Mouse (Mus musculus) liver, adult 2 months (tissue): ENCODE measurements around the gene Pym1. TPM values are rescaled to one million over a fixed set of nuclear protein-coding genes. Genes with fewer than 3 reads are reported as not detected.

Source experiments
- DNase-seq: peaks from one replicate; pipeline ENCODE4 v3.0.0-alpha.2; 2011; ENCODE audit warnings: low read depth, low spot score; ENCODE audit errors: extremely low read depth
- H3K27ac ChIP-seq: fragments of 200-500 bp; replicated peaks from 2 replicates; pipeline ENCODE4 v1.5.1; 2012; ENCODE audit warnings: low read depth, mild to moderate bottlenecking, control low read depth, inconsistent platforms, low read length; ENCODE audit not compliant: insufficient read depth
- H3K27me3 ChIP-seq: fragments of 200-500 bp; 2 replicates; pipeline ENCODE4 v1.6.1; 2012; ENCODE audit warnings: mild to moderate bottlenecking, moderate library complexity, low read length, inconsistent platforms; ENCODE audit not compliant: control insufficient read depth, insufficient read depth
- H3K36me3 ChIP-seq: fragments of 200-500 bp; 2 replicates; pipeline ENCODE4 v1.6.1; 2012; ENCODE audit warnings: low read length, inconsistent platforms; ENCODE audit not compliant: control insufficient read depth, insufficient read depth
- H3K4me1 ChIP-seq: fragments of 200-500 bp; 2 replicates; pipeline ENCODE4 v1.6.1; 2011; ENCODE audit warnings: low read length; ENCODE audit not compliant: control insufficient read depth, insufficient read depth
- H3K4me3 ChIP-seq: fragments of 200-500 bp; 2 replicates; pipeline ENCODE4 v1.5.1; 2011; ENCODE audit warnings: low read depth, mild to moderate bottlenecking, control low read depth, low read length, moderate library complexity; ENCODE audit not compliant: insufficient read depth
- H3K79me2 ChIP-seq: fragments of 200-500 bp; 2 replicates; pipeline ENCODE4 v1.6.1; 2012; ENCODE audit warnings: inconsistent platforms, mild to moderate bottlenecking, low read length, moderate library complexity; ENCODE audit not compliant: control insufficient read depth, insufficient read depth
- H3K9ac ChIP-seq: fragments of 200-500 bp; 2 replicates; pipeline ENCODE4 v1.6.1; 2012; ENCODE audit warnings: low read depth, mild to moderate bottlenecking, control low read depth, inconsistent platforms, low read length
- CTCF ChIP-seq: fragments of 200-500 bp; IDR thresholded peaks from 2 replicates; pipeline ENCODE4 v1.5.1; 2011; ENCODE audit warnings: low read depth, low read length, control low read depth
- POLR2A ChIP-seq: fragments of 200-500 bp; IDR thresholded peaks from 2 replicates; pipeline ENCODE4 v1.6.1; 2011; ENCODE audit warnings: low read length, control low read depth; ENCODE audit not compliant: insufficient read depth; ENCODE audit errors: extremely low read depth
- WGBS: fragments of 180-500 bp; shearing (Covaris S2); methylation state at CpG from one replicate; pipeline ENCODE4 v1.1.7; 2018; 5-methylcytosine and 5-hydroxymethylcytosine counted together
- polyA plus RNA-seq: library from polyadenylated mRNA; depleted of rRNA; stranded (reverse); fragments of >200 nt; gene quantifications from 2 replicates; pipeline ENCODE4 v1.2.3, GENCODE M21; 2012
- total RNA-seq: library from RNA; depleted of rRNA; stranded (reverse); fragments of >200 nt; gene quantifications from 2 replicates; pipeline ENCODE4 v1.2.3, GENCODE M21; 2014

Gene Pym1
- total and polyA plus RNA-seq, 2 experiments: 12.7 to 15.0 TPM

DNA sequence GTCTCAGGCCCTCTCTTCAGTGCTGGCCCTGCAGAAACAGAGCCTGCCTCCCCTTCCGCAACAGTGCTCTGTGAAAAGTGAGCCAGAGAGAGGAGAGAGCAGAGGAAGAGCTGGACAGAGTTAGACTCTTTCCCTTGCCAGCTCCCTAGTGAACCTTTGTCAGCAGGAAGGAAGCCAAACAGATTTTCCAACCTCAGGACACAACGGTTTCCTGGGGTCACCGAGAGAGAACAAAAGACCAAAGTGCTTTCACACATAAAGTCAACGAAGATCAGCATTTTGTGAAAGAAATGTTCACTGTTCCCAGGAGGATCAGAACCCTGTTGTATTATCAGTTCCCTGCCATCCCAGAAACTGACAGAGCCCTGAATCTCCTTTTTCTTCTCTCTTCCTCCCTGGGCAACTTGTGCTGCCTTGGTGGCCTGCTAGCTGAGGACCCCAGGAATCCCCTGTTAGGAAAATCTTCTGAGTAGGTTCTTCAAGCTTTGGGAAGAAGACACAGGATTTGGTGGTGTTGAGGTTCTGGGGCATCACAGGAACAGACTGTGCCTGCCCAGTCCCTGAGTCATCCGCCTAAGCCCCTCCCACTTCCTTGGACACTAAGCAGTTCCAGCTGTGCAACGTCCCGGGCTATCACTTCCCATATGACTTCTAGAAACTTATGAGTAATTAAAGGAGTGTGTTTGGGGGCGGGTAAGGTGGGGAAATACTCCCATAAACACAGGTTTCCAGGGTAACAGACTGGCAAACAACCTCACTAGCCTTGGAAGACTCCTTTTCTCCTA lies 31.5 kb downstream of the Pym1 start:
- no peak for TF ChIP-seq POLR2A
- TF ChIP-seq CTCF: no peak
- no peaks in the 10 kb centered on the region for H3K27me3 ChIP-seq
- no peaks in the 10 kb centered on the region for H3K36me3 ChIP-seq
- peaks cover 5% of the 10 kb centered on the region; the same call in 1 of the 2 replicates for H3K4me1 ChIP-seq
- H3K27ac ChIP-seq: peak overlapping the region; percentile 71
- WGBS: 19% methylated on average over 8 of the region's 8 CpGs
- DNase-seq: peak; percentile 92
- H3K9ac ChIP-seq: 0 out of 2 replicates have a peak overlapping the region, but pooled peaks have one; percentile 4
- no peaks in the 10 kb centered on the region for H3K79me2 ChIP-seq
- no peak overlapping the region for H3K4me3 ChIP-seq

DNA sequence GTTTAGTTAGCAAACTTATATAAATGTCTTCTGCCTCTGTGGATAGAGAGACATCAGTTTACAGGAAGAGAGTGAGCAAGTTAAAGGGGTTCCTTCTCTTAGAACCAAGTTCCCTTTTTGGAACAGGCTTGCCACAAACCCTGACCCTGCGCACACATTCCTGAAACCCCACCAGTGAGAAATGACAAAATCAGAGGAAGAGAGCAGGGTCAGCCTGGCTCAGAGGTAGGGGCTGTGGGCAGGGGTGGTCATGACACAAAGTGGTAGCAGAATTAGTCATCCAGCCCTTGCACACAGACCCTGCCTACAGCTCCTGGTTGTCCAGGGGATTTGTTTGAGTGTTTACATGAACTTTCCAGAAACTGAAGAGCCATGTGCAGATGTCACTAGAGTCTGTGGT lies 32.5 kb downstream of the Pym1 start:
- no peak for DNase-seq
- Histone ChIP-seq H3K27ac (peak overlapping the region; percentile 15; the same call in 1 of the 2 replicates), H3K4me1 (peaks cover 5% of the 10 kb centered on the region; the same call in 1 of the 2 replicates), H3K9ac (no peak overlapping the region), H3K4me3 (no peak overlapping the region), H3K36me3 (no peaks in the 10 kb centered on the region), H3K27me3 (no peaks in the 10 kb centered on the region), H3K79me2 (no peaks in the 10 kb centered on the region)
- no peak for TF ChIP-seq CTCF
- no peak for TF ChIP-seq POLR2A
- WGBS: 92% methylated on average over 1 of the region's 1 CpGs

DNA sequence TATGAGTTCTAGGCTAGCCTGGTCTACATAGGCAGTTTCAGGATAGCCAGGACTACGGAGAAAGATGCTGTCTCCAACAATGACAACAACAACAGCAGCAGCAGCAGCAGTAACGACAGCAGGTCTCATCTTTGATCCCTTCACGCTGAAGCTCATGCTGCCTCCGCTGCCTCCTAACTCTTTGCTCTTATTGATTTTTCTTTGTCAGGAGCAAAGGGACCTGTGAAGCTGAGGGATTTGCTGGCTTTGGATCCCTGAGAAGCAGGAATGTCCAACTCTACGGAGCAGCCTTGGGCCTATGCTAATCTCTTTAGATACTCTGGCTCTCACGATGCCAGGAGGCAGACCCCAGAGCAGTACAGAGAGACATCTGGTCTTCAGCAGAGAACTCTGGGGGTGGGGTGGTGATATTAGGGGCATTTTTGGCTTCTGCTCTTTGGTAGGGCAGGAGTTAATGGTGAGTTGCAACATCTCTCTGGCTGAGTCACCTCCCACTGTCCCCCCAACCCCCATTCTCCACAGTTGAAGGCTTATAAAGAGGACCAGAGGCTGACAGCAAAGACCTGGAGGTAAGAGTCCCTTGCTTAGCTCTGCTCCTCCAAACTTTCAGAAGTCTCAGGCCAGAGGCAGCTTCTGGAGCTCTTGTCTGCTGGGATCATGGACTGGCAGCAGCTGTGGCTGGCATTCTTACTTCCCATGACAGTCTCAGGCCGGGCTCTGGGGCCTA lies 42.9 kb downstream of the Pym1 start, which contains the start of gene Mmp19:
Gene Mmp19, plus strand, starts transcription at position 513 of the 727 bp plus-strand sequence.
- Histone ChIP-seq H3K4me3 (peak within 1 kb of the TSS; percentile 53), H3K27ac (peak within 1 kb of the TSS; percentile 88), H3K9ac (peak within 1 kb of the TSS; percentile 70), H3K36me3 (peaks cover 8% of the 10 kb centered on the region; the same call in 1 of the 2 replicates), H3K4me1 (peaks cover 13% of the 10 kb centered on the region), H3K79me2 (peaks cover 2% of the 10 kb centered on the region; the same call in 1 of the 2 replicates), H3K27me3 (no peaks in the 10 kb centered on the region)
- peak; percentile 90 for DNase-seq
- 21% methylated on average over 7 of the region's 7 CpGs for WGBS
- TF ChIP-seq CTCF (no peak), POLR2A (peak; percentile 37; the same call in 1 of the 2 replicates)

- Histone ChIP-seq H3K9ac (no peak overlapping the region), H3K79me2 (peaks cover 2% of the 10 kb centered on the region; the same call in 1 of the 2 replicates), H3K4me3 (no peak overlapping the region), H3K27ac (no peak overlapping the region), H3K36me3 (peaks cover 14% of the 10 kb centered on the region; the same call in 1 of the 2 replicates), H3K4me1 (peaks cover 13% of the 10 kb centered on the region), H3K27me3 (no peaks in the 10 kb centered on the region)
- DNase-seq: peak; percentile 30
- TF ChIP-seq CTCF: peak; percentile 22; the same call in 1 of the 2 replicates
- no peak for TF ChIP-seq POLR2A
Measured at GRCm38 (mm10) chr10:128792041-128792440, 44.4 kb downstream of the Pym1 start.

GRCm38 (mm10) chr10:128793258-128793657 lies 45.6 kb downstream of the Pym1 start:
- Histone ChIP-seq H3K9ac (no peak overlapping the region), H3K4me1 (peaks cover 13% of the 10 kb centered on the region), H3K36me3 (peaks cover 21% of the 10 kb centered on the region; the same call in 1 of the 2 replicates), H3K79me2 (peaks cover 2% of the 10 kb centered on the region; the same call in 1 of the 2 replicates), H3K4me3 (no peak overlapping the region), H3K27me3 (no peaks in the 10 kb centered on the region), H3K27ac (no peak overlapping the region)
- WGBS: 79% methylated on average over 1 of the region's 1 CpGs
- DNase-seq: no peak
- TF ChIP-seq POLR2A (no peak), CTCF (no peak)
